Mouse (Mus musculus) MEL (cell line): ENCODE data around the gene Ptgdr. TPM values are rescaled to one million over a fixed set of nuclear protein-coding genes. Genes with fewer than 3 reads are reported as not detected.

ENCODE experiments used
- DNase-seq: peaks from one replicate; pipeline ENCODE4 v3.0.0; 2011; ENCODE audit warnings: low read depth, low spot score
- H3K27ac ChIP-seq: 2 replicates; pipeline ENCODE4 v1.5.1; 2012; ENCODE audit warnings: low read depth, mild to moderate bottlenecking, control low read depth, low read length, moderate library complexity; ENCODE audit not compliant: control insufficient read depth
- H3K27me3 ChIP-seq, 2 experiments: fragments of 150-350 bp in 1 of 2; sonication (generic) in 1 of 2; 2 replicates each; pipeline ENCODE4 v1.6.1; 2012; ENCODE audit warnings: low read length in 2 of 2, mild to moderate bottlenecking in 2 of 2, improper control_type of control experiment in 1 of 2, moderate library complexity in 1 of 2; ENCODE audit not compliant: insufficient read depth in 2 of 2, control insufficient read depth in 1 of 2
- H3K36me3 ChIP-seq, 2 experiments: 2 replicates each; pipeline ENCODE4 v1.6.1; 2012 to 2014; ENCODE audit warnings: low read length in 2 of 2, improper control_type of control experiment in 1 of 2, inconsistent platforms in 1 of 2, mild to moderate bottlenecking in 1 of 2; ENCODE audit not compliant: insufficient read depth in 2 of 2, control insufficient read depth in 1 of 2
- H3K4me1 ChIP-seq, 2 experiments: fragments of 150-350 bp in 1 of 2; sonication (generic) in 1 of 2; 2 replicates each; pipeline ENCODE4 v1.6.1; 2012; ENCODE audit warnings: low read length in 2 of 2, improper control_type of control experiment in 1 of 2, mild to moderate bottlenecking in 1 of 2; ENCODE audit not compliant: insufficient read depth in 2 of 2, control insufficient read depth in 1 of 2
- H3K4me3 ChIP-seq, 2 experiments: fragments of 150-350 bp in 1 of 2; sonication (generic) in 1 of 2; 2 replicates each; pipeline ENCODE4 v1.5.1; 2012; ENCODE audit warnings: low read depth in 2 of 2, low read length in 2 of 2, mild to moderate bottlenecking in 2 of 2, moderate library complexity in 2 of 2, control low read depth in 1 of 2, improper control_type of control experiment in 1 of 2; ENCODE audit not compliant: control insufficient read depth in 1 of 2, insufficient read depth in 1 of 2
- H3K79me2 ChIP-seq: 2 replicates; pipeline ENCODE4 v1.6.1; 2012; ENCODE audit warnings: mild to moderate bottlenecking, low read length, moderate library complexity; ENCODE audit not compliant: control insufficient read depth, poor library complexity, insufficient read depth
- H3K9ac ChIP-seq: 2 replicates; pipeline ENCODE4 v1.6.1; 2012; ENCODE audit warnings: low read depth, mild to moderate bottlenecking, control low read depth, low read length, moderate library complexity; ENCODE audit not compliant: control insufficient read depth, poor library complexity, severe bottlenecking
- H3K9me3 ChIP-seq: fragments of 150-350 bp; sonication (generic); replicated peaks from 2 replicates; pipeline ENCODE4 v1.6.1; 2012; ENCODE audit warnings: mild to moderate bottlenecking, low read length, improper control_type of control experiment, moderate library complexity; ENCODE audit not compliant: insufficient read depth
- BHLHE40 ChIP-seq: IDR thresholded peaks from 2 replicates; pipeline ENCODE4 v1.6.1; 2012; ENCODE audit warnings: low read depth, mild to moderate bottlenecking, inconsistent platforms, low read length, improper control_type of control experiment, borderline replicate concordance
- E2F4 ChIP-seq: IDR thresholded peaks from 2 replicates; pipeline ENCODE4 v1.6.1; 2011; ENCODE audit warnings: low read depth, low read length, improper control_type of control experiment, borderline replicate concordance
- ELF1 ChIP-seq: IDR thresholded peaks from 2 replicates; pipeline ENCODE4 v1.6.1; 2014; ENCODE audit warnings: low read depth, mild to moderate bottlenecking, inconsistent platforms, low read length, improper control_type of control experiment, moderate library complexity
- JUND ChIP-seq: IDR thresholded peaks from 2 replicates; pipeline ENCODE4 v1.6.1; 2011; ENCODE audit warnings: low read depth, mild to moderate bottlenecking, improper control_type of control experiment, low read length
- MAFK ChIP-seq: IDR thresholded peaks from 2 replicates; pipeline ENCODE4 v1.6.1; 2011; ENCODE audit warnings: low read depth, mild to moderate bottlenecking, low read length, improper control_type of control experiment, borderline replicate concordance
- MEF2A ChIP-seq: IDR thresholded peaks from 2 replicates; pipeline ENCODE4 v1.6.1; 2014; ENCODE audit warnings: low read depth, mild to moderate bottlenecking, inconsistent platforms, low read length, improper control_type of control experiment; ENCODE audit not compliant: poor library complexity, insufficient replicate concordance, severe bottlenecking; ENCODE audit errors: extremely low read depth
- MYC ChIP-seq: IDR thresholded peaks from 2 replicates; pipeline ENCODE4 v1.6.1; 2011; ENCODE audit warnings: low read depth, mild to moderate bottlenecking, low read length, improper control_type of control experiment, moderate library complexity
- NELFE ChIP-seq: IDR thresholded peaks from 2 replicates; pipeline ENCODE4 v1.6.1; 2011; ENCODE audit warnings: low read depth, low read length, improper control_type of control experiment
- NRF1 ChIP-seq: IDR thresholded peaks from 2 replicates; pipeline ENCODE4 v1.6.1; 2014; ENCODE audit warnings: low read depth, mild to moderate bottlenecking, inconsistent platforms, low read length, improper control_type of control experiment, moderate library complexity; ENCODE audit not compliant: poor library complexity, insufficient read depth, severe bottlenecking
- POLR2AphosphoS2 ChIP-seq: IDR thresholded peaks from 2 replicates; pipeline ENCODE4 v1.6.1; 2011; ENCODE audit warnings: low read length, improper control_type of control experiment
- RAD21 ChIP-seq: IDR thresholded peaks from 2 replicates; pipeline ENCODE4 v1.6.1; 2011; ENCODE audit warnings: mild to moderate bottlenecking, low read depth, low read length, improper control_type of control experiment
- SMC3 ChIP-seq: IDR thresholded peaks from 2 replicates; pipeline ENCODE4 v1.6.1; 2011; ENCODE audit warnings: low read depth, low read length, improper control_type of control experiment
- TAL1 ChIP-seq: IDR thresholded peaks from 2 replicates; pipeline ENCODE4 v1.6.1; 2012; ENCODE audit warnings: mild to moderate bottlenecking, inconsistent platforms, low read length, moderate library complexity, mixed read lengths
- TBP ChIP-seq: IDR thresholded peaks from 2 replicates; pipeline ENCODE4 v1.8.0; 2011; ENCODE audit warnings: low read depth, low read length, improper control_type of control experiment
- polyA plus RNA-seq, 2 experiments: library from polyadenylated mRNA; stranded (reverse) in 1 of 2; unstranded in 1 of 2; fragments of >175 nt in 1 of 2; fragments of >200 nt in 1 of 2; gene quantifications; 2 replicates each; pipeline versions ENCODE4 v1.2.1 to v1.2.4; 2012; ENCODE audit warnings: low replicate concordance in 2 of 2, low read depth in 1 of 2; ENCODE audit not compliant: insufficient read length in 2 of 2, insufficient read depth in 1 of 2, missing spikeins in 1 of 2
- total RNA-seq: library from RNA; depleted of rRNA; stranded (reverse); fragments of 300-350 nt; gene quantifications from 2 replicates; pipeline ENCODE4 v1.2.3, GENCODE M21; 2012

Ptgdr gene
- total and polyA plus RNA-seq, 3 experiments = not detected

GRCm38 (mm10) chr14:44865661-44866060 lies 6.5 kb upstream of the Ptgdr start (continued):
- no peak for TF ChIP-seq NELFE

GRCm38 (mm10) chr14:44863086-44863485 lies 3.9 kb upstream of the Ptgdr start:
- Histone ChIP-seq H3K79me2 (no peaks in the 10 kb centered on the region), H3K4me1 (no peaks in the 10 kb centered on the region), H3K4me3 (no peak overlapping the region), H3K9me3 (no peaks in the 10 kb centered on the region), H3K27me3 (no peaks in the 10 kb centered on the region), H3K9ac (no peak overlapping the region), H3K36me3 (no peaks in the 10 kb centered on the region), H3K27ac (no peak overlapping the region)
- DNase-seq = no peak
- TF ChIP-seq TBP (no peak), TAL1 (no peak), RAD21 (no peak), BHLHE40 (no peak), E2F4 (no peak), JUND (no peak), SMC3 (no peak)

- Histone ChIP-seq H3K79me2 (no peaks in the 10 kb centered on the region), H3K27ac (no peak overlapping the region), H3K4me1 (no peaks in the 10 kb centered on the region), H3K9me3 (no peaks in the 10 kb centered on the region), H3K4me3 (no peak overlapping the region), H3K36me3 (no peaks in the 10 kb centered on the region), H3K9ac (no peak overlapping the region), H3K27me3 (no peaks in the 10 kb centered on the region)
- no peak for TF ChIP-seq NELFE
- DNase-seq = no peak
Measured at GRCm38 (mm10) chr14:44861161-44861560, 2.0 kb upstream of the Ptgdr start.

GRCm38 (mm10) chr14:44858372-44858771 lies 803 bp downstream of the Ptgdr start:
- no peaks in the 10 kb centered on the region for H3K9me3 ChIP-seq
- H3K36me3 ChIP-seq = no peaks in the 10 kb centered on the region
- H3K79me2 ChIP-seq = no peaks in the 10 kb centered on the region
- DNase-seq = no peak
- H3K4me1 ChIP-seq = no peaks in the 10 kb centered on the region
- no peak overlapping the region for H3K27ac ChIP-seq
- TF ChIP-seq RAD21 = no peak
- no peak for TF ChIP-seq NELFE
- no peak for TF ChIP-seq POLR2AphosphoS2
- TF ChIP-seq ELF1 = no peak
- no peak for TF ChIP-seq JUND
- no peak for TF ChIP-seq MYC
- no peak for TF ChIP-seq E2F4
- TF ChIP-seq MEF2A = no peak
- no peak for TF ChIP-seq MAFK
- TF ChIP-seq NRF1 = no peak
- TF ChIP-seq, all 39 proteins: peak for 0
- no peak overlapping the region for H3K9ac ChIP-seq
- H3K27me3 ChIP-seq = no peaks in the 10 kb centered on the region
- no peak overlapping the region for H3K4me3 ChIP-seq
